Mouse (Mus musculus): ENCODE results near the gene Bricd5. TPM values are rescaled to one million over a fixed set of nuclear protein-coding genes. Genes with fewer than 3 reads are reported as not detected.

Bricd5 gene
- total and polyA plus RNA-seq, 3 experiments, result 0.27 to 0.33 TPM; not detected in 1

GRCm38 (mm10) chr17:24502208-24502607 is 28.5 kb downstream of the Bricd5 start:
- TF ChIP-seq GATA2 (IDR thresholded peaks at IDR 0.05; ENCODE audit: borderline replicate concordance, low read depth, low read length) (no peak), POLR2AphosphoS5 (IDR thresholded peaks at IDR 0.05; ENCODE audit: insufficient replicate concordance, low read depth, low read length) (no peak), CTCF (IDR thresholded peaks at IDR 0.05; ENCODE audit: low read depth, low read length) (no peak), GATA1 (IDR thresholded peaks at IDR 0.05; ENCODE audit: borderline replicate concordance, low read length) (no peak), TAL1 (conservative IDR thresholded peaks at IDR 0.05; ENCODE audit: low read depth, low read length) (no peak)
- no peak overlapping the region for H3K4me3 ChIP-seq (ENCODE audit: low read depth, low read length)
- peaks cover 11% of the 10 kb centered on the region; the same call in 1 of the 2 replicates for H3K4me1 ChIP-seq (ENCODE audit: insufficient read depth, low read depth, low read length)
- H3K36me3 ChIP-seq (replicated peaks), result peaks cover 28% of the 10 kb centered on the region
- H3K27me3 ChIP-seq (ENCODE audit: insufficient read depth, low read length), result peaks cover 66% of the 10 kb centered on the region
- DNase-seq (ENCODE audit: low spot score) (no peak), ATAC-seq (ENCODE audit: extremely low read depth, insufficient number of reproducible peaks, low FRiP score, poor library complexity, severe bottlenecking) (no peak)
- H3K9me3 ChIP-seq (replicated peaks), result no peaks in the 10 kb centered on the region

GRCm38 (mm10) chr17:24504085-24504484 is 30.4 kb downstream of the Bricd5 start:
- TF ChIP-seq CTCF (IDR thresholded peaks at IDR 0.05; ENCODE audit: low read depth, low read length), result no peak
- no peak for TF ChIP-seq GATA1 (IDR thresholded peaks at IDR 0.05; ENCODE audit: borderline replicate concordance, low read length)
- TF ChIP-seq GATA2 (IDR thresholded peaks at IDR 0.05; ENCODE audit: borderline replicate concordance, low read depth, low read length), result no peak
- no peak for TF ChIP-seq POLR2AphosphoS5 (IDR thresholded peaks at IDR 0.05; ENCODE audit: insufficient replicate concordance, low read depth, low read length)
- no peak for TF ChIP-seq TAL1 (conservative IDR thresholded peaks at IDR 0.05; ENCODE audit: low read depth, low read length)
- Histone ChIP-seq H3K9me3 (replicated peaks) (no peaks in the 10 kb centered on the region), H3K4me3 (ENCODE audit: low read depth, low read length) (no peak overlapping the region), H3K36me3 (replicated peaks) (peaks cover 46% of the 10 kb centered on the region), H3K4me1 (ENCODE audit: insufficient read depth, low read depth, low read length) (peaks cover 16% of the 10 kb centered on the region; the same call in 1 of the 2 replicates), H3K27me3 (ENCODE audit: insufficient read depth, low read length) (peaks cover 53% of the 10 kb centered on the region)
- DNase-seq (ENCODE audit: low spot score) (no peak), ATAC-seq (ENCODE audit: extremely low read depth, insufficient number of reproducible peaks, low FRiP score, poor library complexity, severe bottlenecking) (no peak)

- no peaks in the 10 kb centered on the region for H3K9me3 ChIP-seq (replicated peaks)
- no peak for TF ChIP-seq POLR2AphosphoS5 (IDR thresholded peaks at IDR 0.05; ENCODE audit: insufficient replicate concordance, low read depth, low read length)
- TF ChIP-seq GATA2 (IDR thresholded peaks at IDR 0.05; ENCODE audit: borderline replicate concordance, low read depth, low read length), result no peak
- TF ChIP-seq GATA1 (IDR thresholded peaks at IDR 0.05; ENCODE audit: borderline replicate concordance, low read length), result no peak
- no peak for TF ChIP-seq TAL1 (conservative IDR thresholded peaks at IDR 0.05; ENCODE audit: low read depth, low read length)
- TF ChIP-seq CTCF (IDR thresholded peaks at IDR 0.05; ENCODE audit: low read depth, low read length), result no peak
- peaks cover 41% of the 10 kb centered on the region for H3K27me3 ChIP-seq (ENCODE audit: insufficient read depth, low read length)
- H3K4me3 ChIP-seq (ENCODE audit: low read depth, low read length), result no peak overlapping the region
- DNase-seq (ENCODE audit: low spot score) (no peak), ATAC-seq (ENCODE audit: extremely low read depth, insufficient number of reproducible peaks, low FRiP score, poor library complexity, severe bottlenecking) (no peak)
- H3K36me3 ChIP-seq (replicated peaks), result peaks cover 60% of the 10 kb centered on the region
- peaks cover 16% of the 10 kb centered on the region; the same call in 1 of the 2 replicates for H3K4me1 ChIP-seq (ENCODE audit: insufficient read depth, low read depth, low read length)
These were observed 31.7 kb downstream of the Bricd5 start for GRCm38 (mm10) chr17:24505286-24505955.

GRCm38 (mm10) chr17:24506332-24507070 is 32.8 kb downstream of the Bricd5 start:
- H3K9me3 ChIP-seq (replicated peaks), result no peaks in the 10 kb centered on the region
- H3K27me3 ChIP-seq (ENCODE audit: insufficient read depth, low read length), result peaks cover 30% of the 10 kb centered on the region
- no peak for DNase-seq (ENCODE audit: low spot score)
- H3K4me1 ChIP-seq (ENCODE audit: insufficient read depth, low read depth, low read length), result 0 out of 2 replicates have a peak, but pooled peaks cover 14% of the 10 kb centered on the region
- ATAC-seq (ENCODE audit: extremely low read depth, insufficient number of reproducible peaks, low FRiP score, poor library complexity, severe bottlenecking), result no peak
- H3K4me3 ChIP-seq (ENCODE audit: low read depth, low read length), result no peak overlapping the region
- peaks cover 70% of the 10 kb centered on the region for H3K36me3 ChIP-seq (replicated peaks)
- no peak for TF ChIP-seq CTCF (IDR thresholded peaks at IDR 0.05; ENCODE audit: low read depth, low read length)
- no peak for TF ChIP-seq GATA2 (IDR thresholded peaks at IDR 0.05; ENCODE audit: borderline replicate concordance, low read depth, low read length)
- no peak for TF ChIP-seq POLR2AphosphoS5 (IDR thresholded peaks at IDR 0.05; ENCODE audit: insufficient replicate concordance, low read depth, low read length)
- TF ChIP-seq GATA1 (IDR thresholded peaks at IDR 0.05; ENCODE audit: borderline replicate concordance, low read length), result no peak
- no peak for TF ChIP-seq TAL1 (conservative IDR thresholded peaks at IDR 0.05; ENCODE audit: low read depth, low read length)

GRCm38 (mm10) chr17:24507129-24507664 is 33.5 kb downstream of the Bricd5 start:
- ATAC-seq (ENCODE audit: extremely low read depth, insufficient number of reproducible peaks, low FRiP score, poor library complexity, severe bottlenecking), result no peak
- no peak for DNase-seq (ENCODE audit: low spot score)
- no peak for TF ChIP-seq POLR2AphosphoS5 (IDR thresholded peaks at IDR 0.05; ENCODE audit: insufficient replicate concordance, low read depth, low read length)
- no peak for TF ChIP-seq GATA1 (IDR thresholded peaks at IDR 0.05; ENCODE audit: borderline replicate concordance, low read length)
- TF ChIP-seq TAL1 (conservative IDR thresholded peaks at IDR 0.05; ENCODE audit: low read depth, low read length), result no peak
- TF ChIP-seq CTCF (IDR thresholded peaks at IDR 0.05; ENCODE audit: low read depth, low read length), result no peak
- no peak for TF ChIP-seq GATA2 (IDR thresholded peaks at IDR 0.05; ENCODE audit: borderline replicate concordance, low read depth, low read length)
- no peak overlapping the region for H3K4me3 ChIP-seq (ENCODE audit: low read depth, low read length)
- H3K27me3 ChIP-seq (ENCODE audit: insufficient read depth, low read length), result peaks cover 23% of the 10 kb centered on the region
- H3K9me3 ChIP-seq (replicated peaks), result no peaks in the 10 kb centered on the region
- 0 out of 2 replicates have a peak, but pooled peaks cover 8% of the 10 kb centered on the region for H3K4me1 ChIP-seq (ENCODE audit: insufficient read depth, low read depth, low read length)
- H3K36me3 ChIP-seq (replicated peaks), result peaks cover 77% of the 10 kb centered on the region

Measured in G1E (cell line).